Mouse (Mus musculus): ENCODE measurements around the gene Lamtor3.
"Not testable (repeated sequence)": the region's sequence is repeated elsewhere in the genome, so short reads cannot be mapped to it uniquely, and the experiment has no call there.

Lamtor3 gene

GRCm38 (mm10) chr3:137933986-137934385, 15.7 kb downstream of the Lamtor3 start:
- DNase-seq (ENCODE audit: low spot score in 2 of 2) = no peak

DNA sequence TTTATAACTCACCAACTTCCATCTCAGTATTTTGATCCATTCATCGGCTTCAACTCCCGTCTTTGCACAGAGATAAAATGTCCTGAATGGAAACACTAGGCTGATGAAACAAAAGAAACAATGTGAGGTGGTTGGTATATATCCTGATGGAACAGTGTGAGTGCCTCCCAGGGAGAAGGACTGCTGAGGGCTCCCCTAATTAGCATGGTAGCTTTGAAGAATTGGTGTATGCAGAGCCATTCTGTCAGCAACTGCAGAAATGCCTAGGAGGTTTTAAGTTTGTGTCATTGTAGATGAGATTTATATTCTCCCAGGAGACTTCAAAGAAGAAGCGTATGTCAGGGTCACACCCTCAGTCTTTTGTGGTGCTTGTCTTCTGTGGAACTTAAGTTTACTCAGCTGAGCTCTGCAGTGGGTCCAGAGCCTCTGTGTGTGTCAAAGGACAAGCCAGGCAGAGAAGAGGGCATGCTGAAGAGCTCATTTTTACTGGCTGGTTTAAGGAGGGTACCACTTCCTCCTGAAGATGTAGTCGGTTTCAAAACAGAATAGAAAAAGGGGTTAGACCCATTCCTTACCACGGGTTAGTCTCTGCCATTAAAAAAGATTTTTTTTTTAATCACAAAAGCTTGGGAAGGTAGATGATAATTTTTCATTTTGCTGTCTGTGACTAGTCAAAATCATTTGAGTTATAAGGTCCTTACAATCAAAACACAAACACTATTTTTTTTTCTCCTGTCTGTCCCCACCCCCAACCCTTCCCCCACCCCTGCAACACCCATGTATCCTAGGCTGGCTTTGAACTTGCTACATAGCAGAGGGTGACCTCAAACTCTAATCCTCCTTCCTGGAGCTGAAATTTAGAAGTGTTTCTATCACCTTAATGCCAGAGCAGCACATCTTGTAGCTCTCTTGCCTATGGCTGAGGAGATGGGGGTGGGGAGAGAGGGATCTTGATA, 17.5 kb downstream of the Lamtor3 start:
- DNase-seq (ENCODE audit: low spot score in 2 of 2) = no peak

DNA sequence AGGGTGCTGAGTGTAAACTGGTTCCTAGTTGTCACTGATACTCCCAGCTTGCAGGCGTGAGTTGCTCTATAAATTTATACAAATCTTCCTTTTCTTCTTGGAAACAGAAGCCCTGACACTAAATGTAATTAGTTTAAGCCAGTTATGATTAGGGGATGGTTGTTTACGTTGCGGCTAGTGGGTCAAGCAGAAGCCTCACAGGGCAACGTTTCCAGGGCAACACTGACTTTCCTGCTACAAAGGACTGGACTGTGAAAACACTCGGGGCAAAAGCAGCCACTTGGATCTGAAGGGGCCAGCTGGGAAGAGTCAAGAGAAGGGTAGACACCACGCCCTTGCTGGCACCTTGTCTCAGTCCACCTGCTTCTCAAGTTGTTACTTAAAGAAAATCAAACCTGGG, 18.2 kb downstream of the Lamtor3 start:
- DNase-seq (ENCODE audit: low spot score in 2 of 2) = no peak

DNA sequence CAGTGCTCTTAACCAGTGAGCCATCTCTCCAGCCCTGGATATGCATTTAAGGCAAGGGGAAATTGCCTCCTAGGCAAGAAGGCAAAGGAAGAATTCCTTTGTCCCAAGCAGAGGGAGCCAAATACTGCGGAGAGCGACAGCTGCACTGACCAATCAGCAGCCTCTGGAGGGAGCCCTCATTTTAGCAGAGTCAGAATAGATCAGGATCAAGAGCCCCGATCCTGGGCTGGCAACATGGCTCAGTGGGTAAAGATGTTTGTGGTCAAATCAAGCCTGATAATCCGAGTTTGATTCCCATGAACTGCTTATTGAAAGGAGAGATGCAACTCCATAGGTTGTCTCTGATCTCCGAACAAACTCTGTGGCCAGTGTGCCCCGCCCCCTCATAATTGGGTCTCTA, 20.3 kb downstream of the Lamtor3 start:
- DNase-seq (ENCODE audit: low spot score in 2 of 2) = no peak

- DNase-seq (ENCODE audit: low spot score in 2 of 2) = peak in 1 of 2 experiments; percentile 34
Measured at GRCm38 (mm10) chr3:137940757-137941156, 22.5 kb downstream of the Lamtor3 start.

DNA sequence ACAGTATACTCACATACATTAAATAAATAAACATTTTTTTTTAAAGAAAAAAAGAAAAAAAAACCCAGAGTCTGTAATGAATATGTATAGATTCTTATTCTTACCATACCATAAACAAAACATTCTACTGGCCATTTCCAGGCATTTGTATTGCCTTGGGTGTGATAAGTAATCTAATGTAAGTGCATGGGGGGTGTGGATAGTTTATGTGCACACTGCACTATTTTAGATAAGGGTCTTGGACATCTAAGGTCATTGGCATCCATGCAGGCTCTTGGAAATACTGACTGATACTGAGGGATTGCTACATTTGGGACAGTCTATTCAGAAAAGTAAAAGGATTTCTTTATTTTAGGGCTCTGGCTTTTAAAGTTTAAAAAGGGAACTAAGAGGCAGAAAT, 23.2 kb downstream of the Lamtor3 start:
- DNase-seq (ENCODE audit: low spot score in 2 of 2) = no peak

GRCm38 (mm10) chr3:137942098-137942622, 23.9 kb downstream of the Lamtor3 start:
- no peak for DNase-seq (ENCODE audit: low spot score in 2 of 2)

DNA sequence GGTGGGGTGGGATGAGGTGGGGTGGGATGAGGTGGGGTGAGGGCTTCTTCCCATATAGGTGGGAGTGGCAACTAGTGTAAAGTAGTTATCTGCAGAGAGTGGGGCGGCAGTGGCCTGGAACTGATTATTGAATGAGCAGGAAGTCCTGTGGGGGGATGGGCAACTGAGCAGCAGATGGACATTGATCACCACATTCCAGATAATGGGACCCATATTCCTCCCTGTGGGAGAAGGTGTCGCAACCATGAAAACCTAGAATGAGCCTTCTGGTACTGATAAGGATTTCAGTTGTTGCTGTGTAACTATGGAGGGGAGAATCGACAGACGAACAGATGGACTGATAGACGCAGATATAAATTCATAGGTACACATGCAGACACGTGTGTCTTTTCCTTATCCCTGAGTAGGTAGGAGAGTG, 25.4 kb downstream of the Lamtor3 start:
- DNase-seq (ENCODE audit: low spot score in 2 of 2) = no peak

DNA sequence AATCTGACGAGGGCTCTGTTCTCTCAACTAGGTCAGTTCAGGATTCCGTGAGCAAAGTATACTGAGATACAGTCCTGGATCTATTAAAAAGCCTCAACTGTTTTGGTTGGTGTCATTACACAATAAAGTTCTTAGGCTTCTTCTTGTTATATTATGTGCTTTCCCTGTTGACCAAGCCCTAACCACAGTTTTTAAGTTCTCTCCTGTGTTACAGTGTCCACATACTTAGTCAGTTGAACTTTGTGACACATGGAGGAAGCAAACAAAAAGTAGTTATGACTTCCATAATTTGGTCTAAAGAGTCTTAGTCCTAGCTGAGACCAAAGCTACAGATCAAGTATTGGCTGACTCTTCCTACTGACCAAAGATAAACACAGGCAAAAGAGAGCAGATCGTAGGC, 28.5 kb downstream of the Lamtor3 start:
- DNase-seq (ENCODE audit: low spot score in 2 of 2) = no peak

DNA sequence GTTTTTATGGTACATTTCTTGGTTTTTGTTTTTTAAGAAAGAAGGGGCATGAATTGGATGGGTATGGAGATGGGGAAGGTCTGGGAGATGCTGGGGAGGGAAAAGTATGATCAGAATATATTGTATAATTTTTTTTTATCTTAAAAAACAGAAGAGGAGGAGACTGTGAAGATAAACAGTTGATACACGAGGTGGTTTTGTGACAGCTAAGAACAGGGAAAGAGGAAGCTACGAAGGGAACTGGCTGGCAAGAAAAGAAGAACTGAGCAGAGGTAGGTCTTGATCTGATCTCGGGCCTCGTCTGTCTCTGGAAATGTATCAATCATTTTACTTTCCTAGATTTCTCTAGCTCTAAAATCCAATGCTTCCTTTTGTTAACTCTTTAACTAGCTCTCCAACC, 29.2 kb downstream of the Lamtor3 start:
- DNase-seq (ENCODE audit: low spot score in 2 of 2) = no peak

DNA sequence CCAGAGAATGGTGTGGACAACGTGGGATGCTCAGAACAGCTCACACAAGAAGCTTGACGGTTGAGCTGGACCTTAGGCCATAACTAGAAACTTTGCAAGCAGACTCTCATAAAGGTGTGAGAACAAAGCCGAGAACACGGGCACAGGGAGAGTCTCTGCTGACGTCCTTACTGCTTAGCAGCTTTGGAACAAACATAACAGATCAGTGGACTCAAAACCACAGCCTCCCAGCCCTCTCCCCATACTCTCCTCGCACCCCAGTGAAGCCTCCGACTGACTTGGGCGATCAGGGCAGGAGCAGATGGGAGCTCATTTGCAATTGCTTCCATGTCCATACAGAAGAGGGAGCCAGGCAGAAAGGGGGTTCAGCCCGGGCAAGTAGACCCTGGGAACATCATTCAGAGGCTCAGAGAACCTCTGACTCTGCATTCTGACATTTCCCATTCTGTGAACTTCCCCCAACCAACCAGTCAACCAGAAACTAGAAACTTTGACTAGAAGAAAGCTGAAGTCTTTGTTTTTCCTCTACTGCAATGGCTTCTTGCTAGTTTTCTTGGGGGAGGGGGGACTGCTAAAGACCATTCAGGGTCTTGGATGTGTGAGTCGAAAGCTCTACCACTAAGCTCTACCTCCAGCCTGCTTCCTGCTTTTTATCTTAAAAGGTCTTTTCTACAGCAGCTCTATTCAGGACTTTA, 32.0 kb downstream of the Lamtor3 start:
- DNase-seq (ENCODE audit: low spot score in 2 of 2) = no peak

GRCm38 (mm10) chr3:137951302-137951701, 33.0 kb downstream of the Lamtor3 start:
- not testable (repeated sequence) for DNase-seq (ENCODE audit: low spot score in 2 of 2)

DNA sequence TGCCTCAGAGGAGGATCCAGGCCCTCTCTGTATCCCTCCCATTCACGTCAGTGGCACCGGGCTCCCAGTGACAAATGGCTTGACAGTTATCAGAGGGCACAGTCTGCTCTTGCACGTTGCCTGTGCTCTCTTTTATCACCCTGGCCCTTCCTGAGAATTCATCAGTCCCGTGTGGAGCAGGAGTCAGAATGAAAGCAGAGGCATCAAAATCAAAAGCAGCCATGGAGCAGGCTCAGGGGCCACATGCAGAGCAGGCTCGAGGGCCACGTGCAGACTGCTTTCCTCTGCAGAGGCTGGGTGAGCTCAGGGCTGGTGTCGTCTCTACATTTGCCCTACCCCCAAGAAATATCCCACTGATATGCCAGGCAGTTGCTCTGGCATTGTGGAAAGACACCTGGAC, 33.5 kb downstream of the Lamtor3 start:
- no peak for DNase-seq (ENCODE audit: low spot score in 2 of 2)

- peak in 1 of 2 experiments; percentile 74 for DNase-seq (ENCODE audit: low spot score in 2 of 2)
Measured at GRCm38 (mm10) chr3:137952225-137952913, 34.1 kb downstream of the Lamtor3 start.

DNA sequence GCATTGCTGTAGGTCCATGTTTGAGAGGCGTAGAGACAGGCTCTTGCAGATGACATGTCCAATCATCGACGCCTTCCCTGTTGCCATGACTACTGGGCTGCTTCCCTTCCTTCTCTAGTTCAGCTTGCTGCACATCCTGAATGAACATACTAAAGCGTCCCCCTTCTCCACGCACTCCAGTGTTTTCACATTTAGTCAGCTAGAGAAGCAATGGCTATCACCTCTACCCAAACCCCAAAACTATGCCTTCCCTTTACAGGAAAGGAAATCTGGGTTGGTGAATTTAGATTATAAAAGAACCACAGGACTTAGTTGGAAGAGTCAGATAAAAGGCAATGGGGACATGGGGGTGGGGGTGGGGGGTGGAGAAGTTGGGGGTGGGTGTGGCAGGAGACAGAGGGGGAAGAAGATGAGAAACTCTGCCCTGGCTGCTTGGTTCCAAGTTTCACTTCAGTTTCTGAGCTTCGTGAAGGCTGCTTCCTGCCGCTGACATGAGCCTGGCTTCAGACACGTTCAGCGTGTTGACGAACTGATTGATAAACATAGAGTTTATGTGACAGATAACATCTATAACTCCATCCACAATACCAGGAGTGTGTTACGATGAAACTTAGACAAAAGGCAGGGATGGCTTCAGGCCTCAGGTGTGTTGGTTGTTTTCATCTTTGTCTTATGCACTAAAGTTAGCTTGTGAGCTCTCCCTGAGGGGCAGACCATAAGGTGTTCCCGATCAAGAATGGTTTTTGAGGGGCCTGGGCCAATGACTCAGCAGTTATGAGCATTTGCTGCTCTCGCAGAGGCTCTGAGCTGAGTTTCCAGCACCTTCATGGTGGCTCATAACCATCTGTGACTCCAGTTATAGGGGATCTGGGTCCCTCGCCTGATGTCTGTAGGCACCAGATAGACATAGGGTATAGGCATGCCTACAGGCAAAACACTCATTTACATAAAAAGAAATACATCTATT, 34.9 kb downstream of the Lamtor3 start:
- DNase-seq (ENCODE audit: low spot score in 2 of 2) = no peak

- no peak for DNase-seq (ENCODE audit: low spot score in 2 of 2)
Measured at GRCm38 (mm10) chr3:137954256-137954916, 36.1 kb downstream of the Lamtor3 start.

DNA sequence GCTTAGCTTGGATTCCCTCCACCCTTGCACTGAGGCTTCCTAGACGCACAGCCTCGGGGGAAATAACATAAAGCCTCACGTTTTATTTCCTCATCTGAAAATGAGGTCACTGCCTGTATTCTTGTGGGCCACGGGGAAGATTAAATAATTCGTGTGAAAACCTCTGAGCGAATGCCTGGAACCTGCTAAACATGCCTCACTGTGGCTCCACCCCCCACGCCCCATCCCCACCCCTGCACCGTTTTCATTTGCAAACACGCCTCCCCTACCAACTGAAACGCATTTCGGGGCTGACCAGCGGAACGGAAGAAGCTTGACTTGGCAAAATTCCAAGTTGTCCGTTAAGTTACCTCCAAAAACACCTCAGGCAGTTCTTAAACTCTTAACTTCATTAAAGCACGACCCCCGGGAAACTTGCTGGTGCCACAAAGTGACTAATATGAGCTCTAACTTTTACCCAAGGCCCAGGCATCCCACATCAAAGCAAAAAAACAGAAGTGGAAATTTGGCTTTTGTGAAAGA, 37.3 kb downstream of the Lamtor3 start:
- no peak for DNase-seq (ENCODE audit: low spot score in 2 of 2)

GRCm38 (mm10) chr3:137957864-137958263, 39.6 kb downstream of the Lamtor3 start:
- DNase-seq (ENCODE audit: low spot score in 2 of 2) = no peak

DNA sequence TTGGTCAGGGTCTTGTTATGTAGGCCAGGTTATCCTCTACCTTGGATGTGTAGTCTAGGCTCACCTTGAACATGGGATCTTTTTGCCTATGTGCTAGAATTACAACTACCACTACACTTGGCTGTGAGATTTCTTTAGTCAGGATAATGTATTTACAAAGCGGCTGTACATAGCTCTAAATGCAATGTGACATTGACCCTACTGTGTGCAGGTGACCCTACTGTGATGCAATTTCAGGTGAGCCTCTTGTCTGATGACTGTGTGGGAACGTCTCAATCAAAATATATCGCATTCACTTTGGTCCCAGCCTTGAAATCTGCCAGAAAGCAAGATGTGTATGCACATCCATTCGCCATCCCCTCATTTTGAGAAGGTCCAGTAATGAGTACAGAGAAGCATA, 40.0 kb downstream of the Lamtor3 start:
- DNase-seq (ENCODE audit: low spot score in 2 of 2) = no peak

- DNase-seq (ENCODE audit: low spot score in 2 of 2) = no peak
Measured at GRCm38 (mm10) chr3:137959456-137959855, 41.1 kb downstream of the Lamtor3 start.
